Mouse (Mus musculus): ENCODE measurements around the gene Pnpla6. TPM values are rescaled to one million over a fixed set of nuclear protein-coding genes. Genes with fewer than 3 reads are reported as not detected.
"Not testable (repeated sequence)": the region's sequence is repeated elsewhere in the genome, so short reads cannot be mapped to it uniquely, and the experiment has no call there.

Gene Pnpla6
- polyA plus RNA-seq, 1 experiment: 53.3 TPM

DNA sequence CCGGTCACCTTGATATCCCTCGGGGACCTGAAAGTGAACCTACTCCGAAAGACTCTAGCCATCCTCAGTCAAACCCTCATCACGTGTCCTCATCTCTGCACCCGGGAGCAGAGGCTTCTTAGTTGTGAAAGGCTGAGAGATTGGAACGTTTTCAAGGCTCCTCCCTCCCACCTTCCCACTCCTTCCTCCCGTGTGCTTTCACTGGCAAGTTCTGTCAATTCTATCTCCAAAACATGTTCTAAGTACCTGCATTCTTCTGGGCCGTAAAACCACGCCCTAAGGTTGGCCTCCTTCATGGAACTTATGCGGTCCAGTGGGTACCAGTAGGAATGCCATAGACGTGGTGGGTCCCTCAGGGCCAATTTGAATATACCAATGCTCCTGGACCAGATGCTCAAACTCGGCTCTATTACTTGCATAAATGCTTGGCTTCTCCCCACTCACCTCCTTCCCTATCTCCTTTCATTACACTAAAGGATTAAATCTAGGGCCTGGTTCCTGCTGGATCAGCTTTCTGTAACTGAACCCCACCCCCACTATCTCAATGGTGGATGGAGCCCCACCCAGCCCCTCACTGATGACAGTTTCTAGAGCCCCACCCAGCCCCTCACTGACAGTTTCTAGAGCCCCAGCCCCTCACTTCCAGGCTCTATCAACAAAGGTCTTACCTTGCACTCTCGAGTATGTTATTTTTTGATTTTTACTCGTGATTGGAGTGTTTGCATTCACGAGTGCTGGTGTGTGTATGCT, 61.2 kb downstream of the Pnpla6 start:
- TF ChIP-seq CTCF (conservative IDR thresholded peaks at IDR 0.05; ENCODE audit: insufficient read depth, insufficient read length, low read depth, low read length): no peak
- no peak for TF ChIP-seq POLR2A (IDR thresholded peaks at IDR 0.05; ENCODE audit: low read depth, low read length)
- no peak for DNase-seq
- Histone ChIP-seq H3K4me1 (ENCODE audit: control insufficient read depth, insufficient read depth, low read length) (no peaks in the 10 kb centered on the region), H3K36me3 (ENCODE audit: control insufficient read depth, insufficient read depth, low read length) (no peaks in the 10 kb centered on the region), H3K4me3 (ENCODE audit: insufficient read depth, low read depth, low read length) (no peak overlapping the region), H3K27ac (ENCODE audit: insufficient read depth, low read depth, low read length) (no peak overlapping the region), H3K27me3 (replicated peaks; ENCODE audit: control insufficient read depth, insufficient read depth, low read length) (no peaks in the 10 kb centered on the region)
- 65% methylated on average over 15 of the region's 15 CpGs for WGBS

DNA sequence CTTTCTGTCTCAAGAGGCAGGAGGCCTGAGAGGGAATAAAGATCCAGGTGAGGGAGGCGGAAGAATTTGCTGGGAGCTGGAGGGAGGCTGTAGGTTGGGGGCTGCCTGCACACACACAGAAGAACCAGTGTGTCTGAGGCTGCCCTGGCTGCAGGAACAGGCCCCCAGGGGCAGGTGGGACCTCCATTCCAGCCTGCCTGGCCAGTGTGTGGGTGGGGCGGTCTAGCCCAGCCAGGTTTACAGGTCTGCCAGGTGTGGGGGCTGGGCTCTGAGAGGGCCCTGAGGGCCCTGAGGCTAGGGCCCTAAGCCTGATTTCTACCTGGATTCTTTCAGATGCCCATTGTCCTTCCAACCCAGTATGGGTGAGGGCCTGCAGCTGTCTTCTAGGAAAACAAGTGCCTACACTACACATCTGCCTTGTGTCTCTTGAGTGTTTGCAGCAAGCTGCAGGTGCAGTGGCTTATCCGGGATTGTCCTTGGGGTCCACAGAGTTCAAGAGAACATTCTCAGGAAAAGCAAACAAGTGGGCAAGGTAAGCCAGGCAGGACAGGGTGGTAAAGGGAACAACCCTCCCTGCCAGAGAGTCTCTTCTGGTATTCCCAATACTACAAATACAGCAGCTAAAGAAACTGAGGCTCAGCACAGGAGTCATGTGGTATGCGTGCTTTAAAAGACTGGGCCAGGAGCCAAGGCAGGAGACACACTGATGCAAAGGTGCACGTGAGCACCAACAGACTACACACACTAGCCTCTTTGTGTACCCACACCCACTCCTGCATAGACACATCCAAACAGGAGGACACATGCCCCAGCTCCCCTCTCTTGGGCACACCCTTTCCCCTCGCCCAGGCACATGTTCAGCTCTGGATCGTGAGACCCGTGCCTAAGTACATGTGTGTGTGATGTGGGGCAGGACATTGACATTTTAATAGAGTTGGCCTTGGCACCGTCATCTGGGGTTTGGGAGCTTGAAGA, 64.5 kb downstream of the Pnpla6 start:
- Histone ChIP-seq H3K36me3 (ENCODE audit: control insufficient read depth, insufficient read depth, low read length) (no peaks in the 10 kb centered on the region), H3K4me1 (ENCODE audit: control insufficient read depth, insufficient read depth, low read length) (no peaks in the 10 kb centered on the region), H3K27ac (ENCODE audit: insufficient read depth, low read depth, low read length) (no peak overlapping the region), H3K4me3 (ENCODE audit: insufficient read depth, low read depth, low read length) (no peak overlapping the region), H3K27me3 (replicated peaks; ENCODE audit: control insufficient read depth, insufficient read depth, low read length) (no peaks in the 10 kb centered on the region)
- no peak for DNase-seq
- no peak for TF ChIP-seq CTCF (conservative IDR thresholded peaks at IDR 0.05; ENCODE audit: insufficient read depth, insufficient read length, low read depth, low read length)
- TF ChIP-seq POLR2A (IDR thresholded peaks at IDR 0.05; ENCODE audit: low read depth, low read length): no peak
- 74% methylated on average over 9 of the region's 9 CpGs for WGBS

DNA sequence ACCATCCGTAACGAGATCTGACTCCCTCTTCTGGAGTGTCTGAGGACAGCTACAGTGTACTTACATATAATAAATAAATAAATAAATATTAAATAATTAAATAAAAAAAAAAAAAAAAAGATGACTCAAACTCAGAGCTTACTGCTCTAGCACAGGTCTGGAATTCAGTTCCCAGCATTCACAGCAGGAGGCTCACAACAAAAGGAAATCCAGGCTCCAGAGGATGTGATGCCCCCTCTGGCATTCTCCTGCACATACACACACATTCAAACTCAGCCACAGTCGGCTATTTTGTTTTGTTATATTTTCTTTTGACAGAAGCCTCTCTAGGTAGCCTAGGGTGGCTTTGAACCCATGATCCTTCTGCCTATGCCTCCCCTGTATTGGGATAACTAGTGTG, 66.8 kb downstream of the Pnpla6 start:
- WGBS: 86% methylated on average over 3 of the region's 3 CpGs
- DNase-seq; H3K27ac ChIP-seq (ENCODE audit: insufficient read depth, low read depth, low read length); H3K27me3 ChIP-seq (replicated peaks; ENCODE audit: control insufficient read depth, insufficient read depth, low read length); H3K4me1 ChIP-seq (ENCODE audit: control insufficient read depth, insufficient read depth, low read length); H3K36me3 ChIP-seq (ENCODE audit: control insufficient read depth, insufficient read depth, low read length); H3K4me3 ChIP-seq (ENCODE audit: insufficient read depth, low read depth, low read length): not testable (repeated sequence)

DNA sequence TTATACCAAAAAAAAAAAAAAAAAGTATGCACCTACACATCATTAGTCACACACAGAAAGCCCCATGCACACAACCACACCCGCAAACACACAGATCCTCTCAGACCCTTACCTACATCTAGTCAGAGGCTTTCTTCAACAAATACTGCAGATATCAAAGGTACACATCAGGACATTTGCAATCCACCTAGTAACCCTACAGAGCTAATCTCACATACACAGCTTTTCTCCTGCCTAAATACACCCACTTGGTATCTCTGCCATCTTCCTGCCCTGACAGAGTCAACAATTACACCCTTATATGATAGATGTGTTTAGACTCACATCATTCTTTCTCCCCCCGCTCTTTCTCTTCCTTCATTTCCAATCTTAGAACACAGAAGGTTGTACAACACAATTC, 71.3 kb downstream of the Pnpla6 start:
- WGBS: 96% methylated on average over 2 of the region's 2 CpGs

DNA sequence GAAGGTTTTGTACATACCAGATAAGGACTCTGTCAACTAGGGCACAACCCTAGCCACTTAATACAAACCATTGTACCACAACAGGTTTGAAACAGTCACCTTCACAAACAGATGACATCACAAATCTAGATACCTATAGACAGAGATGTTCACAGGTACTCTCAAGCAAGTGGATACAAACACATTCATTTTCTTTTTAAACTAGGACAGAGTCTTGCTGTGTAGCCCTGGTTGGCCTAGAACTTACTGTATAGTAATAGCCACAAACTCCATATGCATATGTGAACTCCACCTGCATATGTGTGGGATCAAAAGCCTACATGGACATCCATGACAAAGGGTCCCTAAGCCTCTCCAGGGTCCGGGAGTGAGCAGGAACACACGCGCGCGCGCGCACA, 71.8 kb downstream of the Pnpla6 start, which contains the start of gene Camsap3:
TSS of gene Camsap3 (plus strand) at position 301 of the 398 bp plus-strand sequence.
- TF ChIP-seq CTCF (conservative IDR thresholded peaks at IDR 0.05; ENCODE audit: insufficient read depth, insufficient read length, low read depth, low read length): no peak
- TF ChIP-seq POLR2A (IDR thresholded peaks at IDR 0.05; ENCODE audit: low read depth, low read length): no peak
- WGBS: 6% methylated on average over 7 of the region's 7 CpGs
- Histone ChIP-seq H3K36me3 (ENCODE audit: control insufficient read depth, insufficient read depth, low read length) (no peaks in the 10 kb centered on the region), H3K4me3 (ENCODE audit: insufficient read depth, low read depth, low read length) (peak within 1 kb of the TSS; percentile 85), H3K27me3 (replicated peaks; ENCODE audit: control insufficient read depth, insufficient read depth, low read length) (no peaks in the 10 kb centered on the region), H3K4me1 (ENCODE audit: control insufficient read depth, insufficient read depth, low read length) (no peaks in the 10 kb centered on the region), H3K27ac (ENCODE audit: insufficient read depth, low read depth, low read length) (peak within 1 kb of the TSS; percentile 72)
- DNase-seq: no peak

More for the DNA sequence above, 71.3 kb downstream of the Pnpla6 start:
- H3K4me3 ChIP-seq (ENCODE audit: insufficient read depth, low read depth, low read length): no peak overlapping the region
- no peaks in the 10 kb centered on the region for H3K27me3 ChIP-seq (replicated peaks; ENCODE audit: control insufficient read depth, insufficient read depth, low read length)
- no peak overlapping the region for H3K27ac ChIP-seq (ENCODE audit: insufficient read depth, low read depth, low read length)
- no peak for DNase-seq
- no peaks in the 10 kb centered on the region for H3K4me1 ChIP-seq (ENCODE audit: control insufficient read depth, insufficient read depth, low read length)
- TF ChIP-seq POLR2A (IDR thresholded peaks at IDR 0.05; ENCODE audit: low read depth, low read length): no peak
- TF ChIP-seq CTCF (conservative IDR thresholded peaks at IDR 0.05; ENCODE audit: insufficient read depth, insufficient read length, low read depth, low read length): no peak
- H3K36me3 ChIP-seq (ENCODE audit: control insufficient read depth, insufficient read depth, low read length): no peaks in the 10 kb centered on the region

DNA sequence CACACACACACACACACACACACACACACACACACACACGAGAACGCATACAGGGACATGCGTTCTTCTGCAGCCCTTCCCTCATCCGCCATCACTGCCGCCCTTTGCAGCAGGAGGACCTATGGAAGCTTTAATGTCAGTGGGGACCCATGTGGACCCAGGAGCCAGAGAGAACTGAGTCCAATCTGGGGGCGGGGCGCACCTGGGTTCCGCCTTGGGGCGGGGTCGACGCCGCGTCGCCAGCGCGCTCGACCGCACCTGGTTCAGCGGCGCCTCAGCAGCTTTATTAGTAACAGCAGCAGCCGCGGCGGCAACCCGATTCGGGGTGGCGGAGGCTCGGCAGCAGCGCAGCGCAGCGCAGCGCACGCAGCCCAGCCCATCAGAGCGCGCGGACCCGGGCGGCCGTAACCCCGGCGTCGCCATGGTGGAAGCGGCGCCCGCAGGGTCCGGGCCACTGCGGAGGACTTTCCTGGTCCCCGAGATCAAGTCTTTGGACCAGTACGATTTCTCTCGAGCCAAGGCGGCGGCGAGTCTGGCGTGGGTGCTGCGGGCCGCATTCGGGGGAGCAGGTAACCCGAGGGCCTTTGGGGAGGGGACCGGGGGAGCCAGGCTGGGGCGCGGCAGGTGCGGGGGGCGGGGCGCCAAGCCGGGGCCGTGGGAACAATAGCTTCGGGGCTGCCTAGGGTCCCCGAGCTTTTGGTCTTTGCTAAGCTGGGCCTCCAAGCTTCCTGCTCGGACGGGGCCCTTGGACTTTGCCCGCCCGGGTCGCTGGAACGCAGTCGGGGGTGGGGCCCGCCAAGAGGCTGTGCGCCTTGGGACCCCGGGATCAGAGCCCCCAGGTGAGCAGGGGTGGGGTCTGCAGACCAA, 72.4 kb downstream of the Pnpla6 start:
- H3K27me3 ChIP-seq (replicated peaks; ENCODE audit: control insufficient read depth, insufficient read depth, low read length): no peaks in the 10 kb centered on the region
- H3K4me1 ChIP-seq (ENCODE audit: control insufficient read depth, insufficient read depth, low read length): no peaks in the 10 kb centered on the region
- H3K4me3 ChIP-seq (ENCODE audit: insufficient read depth, low read depth, low read length): peak overlapping the region; percentile 85
- TF ChIP-seq CTCF (conservative IDR thresholded peaks at IDR 0.05; ENCODE audit: insufficient read depth, insufficient read length, low read depth, low read length) (no peak), POLR2A (IDR thresholded peaks at IDR 0.05; ENCODE audit: low read depth, low read length) (peak; percentile 74)
- peak overlapping the region; percentile 72 for H3K27ac ChIP-seq (ENCODE audit: insufficient read depth, low read depth, low read length)
- no peaks in the 10 kb centered on the region for H3K36me3 ChIP-seq (ENCODE audit: control insufficient read depth, insufficient read depth, low read length)
- peak; percentile 89 for DNase-seq
- under 1% methylated on average over 75 of the region's 77 CpGs for WGBS

Measured in kidney, adult 2 months (tissue).